Mouse (Mus musculus) midbrain, embryonic 12.5 days (tissue): ENCODE measurements around the gene Rps8. TPM values are rescaled to one million over a fixed set of nuclear protein-coding genes. Genes with fewer than 3 reads are reported as not detected.
A peak's percentile ranks its signal among the peaks of the same experiment; 100 is the strongest.
"Not testable (repeated sequence)": the region's sequence is repeated elsewhere in the genome, so short reads cannot be mapped to it uniquely, and the experiment has no call there.

Source experiments
- ATAC-seq: fragments of 200-750 bp; cut with Nextera tagmentation; 2 replicates; pipeline ENCODE4 v1.8.0; 2017; ENCODE audit warnings: low read depth, moderate TSS enrichment, moderate library complexity; ENCODE audit not compliant: low FRiP score
- H3K27ac ChIP-seq: fragments of 300-500 bp; sonication (generic); replicated peaks from 2 replicates; pipeline ENCODE4 v1.5.1; 2016; ENCODE audit warnings: mild to moderate bottlenecking
- H3K27me3 ChIP-seq: fragments of 300-500 bp; sonication (generic); 2 replicates; pipeline ENCODE4 v1.6.1; 2016; ENCODE audit warnings: mild to moderate bottlenecking
- H3K36me3 ChIP-seq: fragments of 300-500 bp; sonication (generic); 2 replicates; pipeline ENCODE4 v1.6.1; 2016
- H3K4me1 ChIP-seq: fragments of 300-500 bp; sonication (generic); 2 replicates; pipeline ENCODE4 v1.6.1; 2016
- H3K4me2 ChIP-seq: fragments of 300-500 bp; sonication (generic); replicated peaks from 2 replicates; pipeline ENCODE4 v1.6.1; 2016; ENCODE audit warnings: mild to moderate bottlenecking, moderate library complexity
- H3K4me3 ChIP-seq: fragments of 300-500 bp; sonication (generic); 2 replicates; pipeline ENCODE4 v1.5.1; 2016; ENCODE audit warnings: mild to moderate bottlenecking
- H3K9ac ChIP-seq: fragments of 300-500 bp; sonication (generic); replicated peaks from 2 replicates; pipeline ENCODE4 v1.6.1; 2016; ENCODE audit warnings: mild to moderate bottlenecking, moderate library complexity
- H3K9me3 ChIP-seq: fragments of 300-500 bp; sonication (generic); 2 replicates; pipeline ENCODE4 v1.6.1; 2016; ENCODE audit warnings: mild to moderate bottlenecking
- WGBS: fragments of 180-500 bp; shearing (Covaris S2); methylation state at CpG from one replicate; pipeline ENCODE4 v1.1.7; 2016; 5-methylcytosine and 5-hydroxymethylcytosine counted together
- polyA plus RNA-seq: library from polyadenylated mRNA; unstranded; fragments of >200 nt; fragmentation: Nextera tagmentation; extraction: Ambion mirVana; gene quantifications from 2 replicates; pipeline ENCODE4 v1.2.1, GENCODE M21; 2016

Rps8 gene
- 573 and 608 TPM in 2 replicates for polyA plus RNA-seq

- Histone ChIP-seq H3K4me2 (peak within 1 kb of the TSS; percentile 86), H3K27me3 (no peaks in the 10 kb centered on the region), H3K9ac (peak within 1 kb of the TSS; percentile 88), H3K9me3 (no peaks in the 10 kb centered on the region), H3K4me3 (peak within 1 kb of the TSS; percentile 98), H3K27ac (peak within 1 kb of the TSS; percentile 94), H3K36me3 (peaks cover 57% of the 10 kb centered on the region), H3K4me1 (peaks cover 21% of the 10 kb centered on the region)
- peak; percentile 93 for ATAC-seq
- under 1% methylated on average over 48 of the region's 52 CpGs for WGBS
These were observed at the start of gene Rps8 for GRCm38 (mm10) chr4:117155792-117156355. TSS of gene Rps8 (minus strand) at chr4:117156243.

- peaks cover 7% of the 10 kb centered on the region; the same call in 1 of the 2 replicates for H3K4me1 ChIP-seq
- no peak overlapping the region for H3K9ac ChIP-seq
- H3K36me3 ChIP-seq: no peaks in the 10 kb centered on the region
- no peak overlapping the region for H3K4me3 ChIP-seq
- 59% methylated on average over 4 of the region's 4 CpGs for WGBS
- ATAC-seq: no peak
- peak overlapping the region; percentile 66 for H3K27ac ChIP-seq
- H3K4me2 ChIP-seq: peak overlapping the region; percentile 48; the same call in 1 of the 2 replicates
- H3K9me3 ChIP-seq: no peaks in the 10 kb centered on the region
- H3K27me3 ChIP-seq: no peaks in the 10 kb centered on the region
These were observed 46.9 kb upstream of the Rps8 start for GRCm38 (mm10) chr4:117202992-117203354.

- no peaks in the 10 kb centered on the region for H3K36me3 ChIP-seq
- H3K27ac ChIP-seq: peak overlapping the region; percentile 66
- H3K27me3 ChIP-seq: no peaks in the 10 kb centered on the region
- ATAC-seq: peak; percentile 73; the same call in 1 of the 2 replicates
- WGBS: 1% methylated on average over 25 of the region's 25 CpGs
- peak overlapping the region; percentile 33 for H3K4me3 ChIP-seq
- no peaks in the 10 kb centered on the region for H3K9me3 ChIP-seq
- H3K4me2 ChIP-seq: peak overlapping the region; percentile 48
- H3K9ac ChIP-seq: peak overlapping the region; percentile 49; the same call in 1 of the 2 replicates
- peaks cover 7% of the 10 kb centered on the region; the same call in 1 of the 2 replicates for H3K4me1 ChIP-seq
These were observed 46.3 kb upstream of the Rps8 start for GRCm38 (mm10) chr4:117202046-117202991.

GRCm38 (mm10) chr4:117191804-117192203 is 35.8 kb upstream of the Rps8 start:
- Histone ChIP-seq H3K4me1 (peaks cover 9% of the 10 kb centered on the region), H3K9ac (no peak overlapping the region), H3K36me3 (no peaks in the 10 kb centered on the region), H3K27ac (no peak overlapping the region), H3K4me2 (no peak overlapping the region), H3K4me3 (no peak overlapping the region), H3K9me3 (no peaks in the 10 kb centered on the region), H3K27me3 (no peaks in the 10 kb centered on the region)
- 95% methylated on average over 14 of the region's 14 CpGs for WGBS
- ATAC-seq: no peak

GRCm38 (mm10) chr4:117190660-117191059 is 34.6 kb upstream of the Rps8 start:
- no peak overlapping the region for H3K4me3 ChIP-seq
- 70% methylated on average over 7 of the region's 7 CpGs for WGBS
- H3K4me1 ChIP-seq: peaks cover 9% of the 10 kb centered on the region
- no peaks in the 10 kb centered on the region for H3K27me3 ChIP-seq
- peak overlapping the region; percentile 77 for H3K27ac ChIP-seq
- no peaks in the 10 kb centered on the region for H3K36me3 ChIP-seq
- no peaks in the 10 kb centered on the region for H3K9me3 ChIP-seq
- no peak overlapping the region for H3K4me2 ChIP-seq
- H3K9ac ChIP-seq: no peak overlapping the region
- ATAC-seq: no peak

- ATAC-seq: peak; percentile 86
These were observed 34.0 kb upstream of the Rps8 start for GRCm38 (mm10) chr4:117189856-117190543.

GRCm38 (mm10) chr4:117189382-117189855 is 33.4 kb upstream of the Rps8 start:
- Histone ChIP-seq H3K27ac (peak overlapping the region; percentile 77), H3K9me3 (no peaks in the 10 kb centered on the region), H3K4me3 (peak overlapping the region; percentile 25), H3K4me1 (peaks cover 9% of the 10 kb centered on the region), H3K27me3 (peaks cover 9% of the 10 kb centered on the region; the same call in 1 of the 2 replicates), H3K9ac (peak overlapping the region; percentile 44; the same call in 1 of the 2 replicates), H3K36me3 (no peaks in the 10 kb centered on the region), H3K4me2 (peak overlapping the region; percentile 39)
- 2% methylated on average over 16 of the region's 16 CpGs for WGBS
- peak; percentile 64 for ATAC-seq

More at GRCm38 (mm10) chr4:117189856-117190543, 34.0 kb upstream of the Rps8 start:
- under 1% methylated on average over 9 of the region's 9 CpGs for WGBS
- H3K27ac ChIP-seq: peak overlapping the region; percentile 77
- no peaks in the 10 kb centered on the region for H3K36me3 ChIP-seq
- peak overlapping the region; percentile 44; the same call in 1 of the 2 replicates for H3K9ac ChIP-seq
- H3K4me3 ChIP-seq: peak overlapping the region; percentile 25
- no peaks in the 10 kb centered on the region for H3K9me3 ChIP-seq
- peak overlapping the region; percentile 39 for H3K4me2 ChIP-seq
- H3K4me1 ChIP-seq: peaks cover 9% of the 10 kb centered on the region
- H3K27me3 ChIP-seq: peaks cover 5% of the 10 kb centered on the region; the same call in 1 of the 2 replicates

GRCm38 (mm10) chr4:117188969-117189368 is 32.9 kb upstream of the Rps8 start:
- Histone ChIP-seq H3K4me3 (peak overlapping the region; percentile 25), H3K27me3 (peaks cover 9% of the 10 kb centered on the region; the same call in 1 of the 2 replicates), H3K9ac (no peak overlapping the region), H3K36me3 (no peaks in the 10 kb centered on the region), H3K4me1 (peaks cover 9% of the 10 kb centered on the region), H3K4me2 (peak overlapping the region; percentile 39), H3K9me3 (no peaks in the 10 kb centered on the region), H3K27ac (peak overlapping the region; percentile 77; the same call in 1 of the 2 replicates)
- 59% methylated on average over 3 of the region's 3 CpGs for WGBS
- no peak for ATAC-seq

GRCm38 (mm10) chr4:117182759-117183096 is 26.7 kb upstream of the Rps8 start:
- peak overlapping the region; percentile 76 for H3K4me2 ChIP-seq
- peak overlapping the region; percentile 63 for H3K9ac ChIP-seq
- WGBS: 14% methylated on average over 9 of the region's 9 CpGs
- not testable (repeated sequence) for H3K27me3 ChIP-seq, H3K9me3 ChIP-seq
- H3K4me3 ChIP-seq: peak overlapping the region; percentile 70
- H3K27ac ChIP-seq: 0 out of 2 replicates have a peak overlapping the region, but pooled peaks have one; percentile 42
- H3K4me1 ChIP-seq: peaks cover 23% of the 10 kb centered on the region
- H3K36me3 ChIP-seq: peaks cover 22% of the 10 kb centered on the region
- ATAC-seq: peak; percentile 54

GRCm38 (mm10) chr4:117181863-117182758 is 26.1 kb upstream of the Rps8 start, which contains the start of gene Kif2c:
TSS of gene Kif2c (minus strand) at chr4:117182639.
- Histone ChIP-seq H3K36me3 (peaks cover 28% of the 10 kb centered on the region), H3K4me3 (peak within 1 kb of the TSS; percentile 70), H3K27ac (peak within 1 kb of the TSS; percentile 42; the same call in 1 of the 2 replicates), H3K27me3 (peaks cover 9% of the 10 kb centered on the region; the same call in 1 of the 2 replicates), H3K9ac (peak within 1 kb of the TSS; percentile 63), H3K9me3 (no peaks in the 10 kb centered on the region), H3K4me2 (peak within 1 kb of the TSS; percentile 76), H3K4me1 (peaks cover 23% of the 10 kb centered on the region)
- peak; percentile 97 for ATAC-seq
- under 1% methylated on average over 42 of the region's 42 CpGs for WGBS
